Mouse (Mus musculus) myocyte (in vitro differentiated cells): Measurements from ENCODE around the gene Serping1. TPM values are rescaled to one million over a fixed set of nuclear protein-coding genes. Genes with fewer than 3 reads are reported as not detected.

Experiments used
- H3K27me3 ChIP-seq: one replicate; pipeline ENCODE4 v1.6.1; 2011; ENCODE audit not compliant: control insufficient read depth, insufficient read depth, insufficient read length
- H3K36me3 ChIP-seq: one replicate; pipeline ENCODE4 v1.6.1; 2011; ENCODE audit not compliant: control insufficient read depth, insufficient read depth
- H3K4me2 ChIP-seq: one replicate; pipeline ENCODE4 v1.6.1; 2011; ENCODE audit warnings: low read depth, control low read depth
- H3K4me3 ChIP-seq: one replicate; pipeline ENCODE4 v1.5.1; 2011; ENCODE audit warnings: mild to moderate bottlenecking, control low read depth, moderate library complexity
- H3K79me2 ChIP-seq: one replicate; pipeline ENCODE4 v1.6.1; 2011; ENCODE audit not compliant: control insufficient read depth, insufficient read depth
- H3ac ChIP-seq: one replicate; pipeline ENCODE4 v1.6.1; 2011; ENCODE audit not compliant: control insufficient read depth, insufficient read length
- CEBPB ChIP-seq: IDR thresholded peaks from 2 replicates; pipeline ENCODE4 v1.6.1; 2011; ENCODE audit warnings: mild to moderate bottlenecking, moderate library complexity; ENCODE audit not compliant: poor library complexity, insufficient read depth, severe bottlenecking
- E2F4 ChIP-seq: IDR thresholded peaks from one replicate; pipeline ENCODE4 v1.6.1; 2011; ENCODE audit warnings: mild to moderate bottlenecking, control low read depth, moderate library complexity; ENCODE audit not compliant: insufficient read depth
- MAX ChIP-seq: IDR thresholded peaks from one replicate; pipeline ENCODE4 v1.6.1; 2011; ENCODE audit warnings: low read depth, mild to moderate bottlenecking, control low read depth
- MYOD1 ChIP-seq, 3 experiments: IDR thresholded peaks; one replicate each; pipeline ENCODE4 v1.6.1; 2011; ENCODE audit warnings: control low read depth in 2 of 3, low read depth in 2 of 3, mild to moderate bottlenecking in 2 of 3, moderate library complexity in 1 of 3; ENCODE audit not compliant: insufficient read length in 2 of 3, control insufficient read depth in 1 of 3
- MYOG ChIP-seq, 3 experiments: IDR thresholded peaks; one replicate each; pipeline ENCODE4 v1.6.1; 2011; ENCODE audit warnings: control low read depth in 2 of 3, low read depth in 2 of 3, mild to moderate bottlenecking in 2 of 3; ENCODE audit not compliant: insufficient read length in 2 of 3, control insufficient read depth in 1 of 3, insufficient read depth in 1 of 3
- POLR2A ChIP-seq: IDR thresholded peaks from one replicate; pipeline ENCODE4 v1.6.1; 2011; ENCODE audit warnings: low read depth, mild to moderate bottlenecking, control low read depth, moderate library complexity; ENCODE audit not compliant: insufficient read length
- POLR2AphosphoS2 ChIP-seq: IDR thresholded peaks from one replicate; pipeline ENCODE4 v1.6.1; 2011; ENCODE audit warnings: low read depth, control low read depth; ENCODE audit not compliant: insufficient read length
- REST ChIP-seq: IDR thresholded peaks from one replicate; pipeline ENCODE4 v1.6.1; 2011; ENCODE audit warnings: mild to moderate bottlenecking, control low read depth, moderate library complexity; ENCODE audit not compliant: insufficient read depth, insufficient read length
- SRF ChIP-seq: IDR thresholded peaks from one replicate; pipeline ENCODE4 v1.6.1; 2011; ENCODE audit warnings: low read depth; ENCODE audit not compliant: control insufficient read depth, insufficient read length
- TCF12 ChIP-seq: IDR thresholded peaks from one replicate; pipeline ENCODE4 v1.6.1; 2011; ENCODE audit warnings: mild to moderate bottlenecking, control low read depth; ENCODE audit not compliant: poor library complexity, insufficient read depth, severe bottlenecking
- TCF3 ChIP-seq: IDR thresholded peaks from one replicate; pipeline ENCODE4 v1.6.1; 2011; ENCODE audit warnings: low read depth, control low read depth; ENCODE audit not compliant: insufficient read length
- USF1 ChIP-seq: IDR thresholded peaks from one replicate; pipeline ENCODE4 v1.6.1; 2011; ENCODE audit warnings: low read depth, mild to moderate bottlenecking, control low read depth, moderate library complexity
- polyA plus RNA-seq: library from polyadenylated mRNA; unstranded; fragments of >200 nt; fragmentation: generic; extraction: Trizol; gene quantifications from one replicate; pipeline ENCODE4 v1.2.1, GENCODE M21; 2012; ENCODE audit warnings: missing spikeins

Gene Serping1
- polyA plus RNA-seq, 1 experiment, result 0.62 TPM

- peaks cover 6% of the 10 kb centered on the region for H3K79me2 ChIP-seq
- no peaks in the 10 kb centered on the region for H3K36me3 ChIP-seq
- no peak overlapping the region for H3K4me2 ChIP-seq
- H3ac ChIP-seq, result no peak overlapping the region
- TF ChIP-seq REST (no peak), POLR2AphosphoS2 (peak; percentile 80), TCF12 (no peak), MYOD1 (IDR thresholded peaks at IDR 0.05; ENCODE audit: control insufficient read depth in 1 of 3, insufficient read length in 2 of 3, low read depth in 2 of 3) (no peak), TCF3 (no peak), POLR2A (peak; percentile 32), E2F4 (no peak), USF1 (no peak), SRF (no peak)
- H3K27me3 ChIP-seq, result no peaks in the 10 kb centered on the region
- no peak overlapping the region for H3K4me3 ChIP-seq
Measured at GRCm38 (mm10) chr2:84736312-84737161, 38.7 kb downstream of the Serping1 start.

- peak overlapping the region; percentile 15 for H3K4me3 ChIP-seq
- H3K4me2 ChIP-seq, result peak overlapping the region; percentile 94
- H3K27me3 ChIP-seq, result no peaks in the 10 kb centered on the region
- H3K79me2 ChIP-seq, result no peaks in the 10 kb centered on the region
- TF ChIP-seq USF1 (no peak), CEBPB (no peak), MAX (no peak), MYOD1 (IDR thresholded peaks at IDR 0.05; ENCODE audit: control insufficient read depth in 1 of 3, insufficient read length in 2 of 3, low read depth in 2 of 3) (no peak), TCF12 (no peak), POLR2AphosphoS2 (peak; percentile 91)
- no peak overlapping the region for H3ac ChIP-seq
- H3K36me3 ChIP-seq, result no peaks in the 10 kb centered on the region
Measured at GRCm38 (mm10) chr2:84735346-84735920, 39.8 kb downstream of the Serping1 start.

GRCm38 (mm10) chr2:84734919-84735318 lies 40.3 kb downstream of the Serping1 start:
- no peak for TF ChIP-seq TCF3
- no peak for TF ChIP-seq REST
- no peak for TF ChIP-seq POLR2AphosphoS2
- no peak for TF ChIP-seq SRF
- no peak for TF ChIP-seq MYOD1 (IDR thresholded peaks at IDR 0.05; ENCODE audit: control insufficient read depth in 1 of 3, insufficient read length in 2 of 3, low read depth in 2 of 3)
- no peak for TF ChIP-seq CEBPB
- Histone ChIP-seq H3K4me3 (peak overlapping the region; percentile 15), H3K36me3 (no peaks in the 10 kb centered on the region), H3K27me3 (no peaks in the 10 kb centered on the region), H3ac (no peak overlapping the region), H3K79me2 (no peaks in the 10 kb centered on the region), H3K4me2 (peak overlapping the region; percentile 94)

GRCm38 (mm10) chr2:84734351-84734864 lies 40.8 kb downstream of the Serping1 start:
- TF ChIP-seq MYOD1 (IDR thresholded peaks at IDR 0.05; ENCODE audit: control insufficient read depth in 1 of 3, insufficient read length in 2 of 3, low read depth in 2 of 3), result peak in 2 of 3 experiments; percentile 64 to 70
- TF ChIP-seq POLR2AphosphoS2, result peak; percentile 43
- TF ChIP-seq TCF12, result no peak
- Histone ChIP-seq H3ac (no peak overlapping the region), H3K27me3 (no peaks in the 10 kb centered on the region), H3K4me3 (peak overlapping the region; percentile 15), H3K4me2 (peak overlapping the region; percentile 94), H3K36me3 (no peaks in the 10 kb centered on the region), H3K79me2 (no peaks in the 10 kb centered on the region)

- peak within 1 kb of the TSS; percentile 15 for H3K4me3 ChIP-seq
- TF ChIP-seq SRF, result no peak
- peak in 1 of 3 experiments; percentile 14 for TF ChIP-seq MYOG (IDR thresholded peaks at IDR 0.05; ENCODE audit: control insufficient read depth in 1 of 3, insufficient read depth in 1 of 3, insufficient read length in 2 of 3, low read depth in 2 of 3)
- no peak for TF ChIP-seq REST
- peak; percentile 15 for TF ChIP-seq POLR2A
- no peak for TF ChIP-seq USF1
- no peak for TF ChIP-seq TCF3
- TF ChIP-seq MYOD1 (IDR thresholded peaks at IDR 0.05; ENCODE audit: control insufficient read depth in 1 of 3, insufficient read length in 2 of 3, low read depth in 2 of 3), result peak in 2 of 3 experiments; percentile 38 to 52
- H3K36me3 ChIP-seq, result no peaks in the 10 kb centered on the region
Measured at GRCm38 (mm10) chr2:84733579-84734300, 41.5 kb downstream of the Serping1 start, which contains the start of gene Ypel4. Gene Ypel4 (plus strand): TSS chr2:84734058.

More at GRCm38 (mm10) chr2:84733579-84734300, 41.5 kb downstream of the Serping1 start, which contains the start of gene Ypel4:
- Histone ChIP-seq H3K27me3 (no peaks in the 10 kb centered on the region), H3ac (no peak within 1 kb of the TSS), H3K79me2 (no peaks in the 10 kb centered on the region), H3K4me2 (peak within 1 kb of the TSS; percentile 94)
